Mouse (Mus musculus) bone marrow, adult 2 months (tissue): ENCODE data around the gene Cmtm1.

Experiments
- CTCF ChIP-seq: fragments of 200-500 bp; IDR thresholded peaks from 2 replicates; pipeline ENCODE4 v1.5.1; 2011; ENCODE audit warnings: low read length, control low read depth; ENCODE audit not compliant: control insufficient read depth, insufficient read depth
- POLR2A ChIP-seq: fragments of 200-500 bp; IDR thresholded peaks from 2 replicates; pipeline ENCODE4 v1.6.1; 2011; ENCODE audit warnings: low read depth, mild to moderate bottlenecking, control low read depth, low read length, borderline replicate concordance; ENCODE audit not compliant: control insufficient read depth

DNA sequence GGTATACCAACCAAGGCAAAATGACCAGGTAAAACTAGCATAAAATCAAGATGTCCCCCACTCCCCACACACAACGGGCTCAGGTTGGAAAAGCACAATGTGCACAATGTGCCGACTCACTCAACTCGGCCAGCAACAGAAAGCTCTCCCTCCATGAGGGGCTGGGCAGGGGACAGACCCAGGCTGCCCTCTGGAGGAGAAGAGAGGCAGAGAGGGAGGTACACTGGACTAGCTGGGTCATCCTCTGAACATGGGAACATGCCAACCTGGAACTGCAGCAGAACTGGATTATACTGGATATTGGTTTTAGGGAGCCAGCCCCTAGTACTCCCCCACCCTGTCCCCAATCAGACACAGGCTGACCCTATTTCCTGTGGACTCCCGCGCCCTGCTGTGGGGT is 43.2 kb upstream of the Cmtm1 start:
- TF ChIP-seq CTCF (no peak; the same call in 1 of the 2 replicates), POLR2A (no peak)
